Mouse (Mus musculus): ENCODE measurements around the gene E2f1. TPM values are rescaled to one million over a fixed set of nuclear protein-coding genes. Genes with fewer than 3 reads are reported as not detected.

E2f1 gene
- 10 to 100 TPM; 20.5 to 23.3 TPM for total RNA-seq (2021)
- long read RNA-seq, experiment 1, transcript E2f1-201 (7 exons, 2,755 nt) = minor isoform, 13 of 63 reads
- long read RNA-seq, experiment 1, transcript E2f1-202 (7 exons, 2,732 nt) = major isoform, 41 of 63 reads
- long read RNA-seq, experiment 1, partial matches to known transcripts = 5 of 63 reads
- long read RNA-seq, experiment 1, other reads (novel, unspliced or antisense) = 4 of 63 reads
- long read RNA-seq, experiment 2, transcript E2f1-202 (7 exons, 2,732 nt) = major isoform, 58 of 94 reads
- long read RNA-seq, experiment 2, transcript E2f1-201 (7 exons, 2,755 nt) = minor isoform, 14 of 94 reads
- long read RNA-seq, experiment 2, partial matches to known transcripts = 10 of 94 reads
- long read RNA-seq, experiment 2, other reads (novel, unspliced or antisense) = 12 of 94 reads

GRCm38 (mm10) chr2:154569836-154570286, at the start of gene E2f1:
TSS of gene E2f1 (minus strand) at chr2:154569892.
- DNase-seq (ENCODE audit: low spot score in 2 of 2) = peak; percentile 91

- no peak for DNase-seq (ENCODE audit: low spot score in 2 of 2)
Observed at GRCm38 (mm10) chr2:154617061-154617460, 47.4 kb upstream of the E2f1 start.

- DNase-seq (ENCODE audit: low spot score in 2 of 2) = no peak
Observed at GRCm38 (mm10) chr2:154615674-154616073, 46.0 kb upstream of the E2f1 start.

GRCm38 (mm10) chr2:154614841-154615576, 45.3 kb upstream of the E2f1 start:
- DNase-seq (ENCODE audit: low spot score in 2 of 2) = no peak

- peak; percentile 79 to 83 for DNase-seq (ENCODE audit: low spot score in 2 of 2)
Observed at GRCm38 (mm10) chr2:154613118-154614115, 43.7 kb upstream of the E2f1 start, which contains the start of the genes Zfp341 and 4930519P11Rik. TSS of gene Zfp341 (plus strand) at chr2:154613297. TSS of gene 4930519P11Rik (minus strand) at chr2:154613437.

- no peak for DNase-seq (ENCODE audit: low spot score in 2 of 2)
Observed at GRCm38 (mm10) chr2:154609050-154609767, 39.5 kb upstream of the E2f1 start.

- DNase-seq (ENCODE audit: low spot score in 2 of 2) = no peak
Observed at GRCm38 (mm10) chr2:154606965-154607364, 37.3 kb upstream of the E2f1 start.

GRCm38 (mm10) chr2:154604156-154604555, 34.5 kb upstream of the E2f1 start:
- DNase-seq (ENCODE audit: low spot score in 2 of 2) = no peak

- DNase-seq (ENCODE audit: low spot score in 2 of 2) = peak; percentile 90 to 96
Observed at GRCm38 (mm10) chr2:154603638-154604153, 34.0 kb upstream of the E2f1 start, which contains the start of gene Pxmp4. TSS of gene Pxmp4 (minus strand) at chr2:154603708.

- DNase-seq (ENCODE audit: low spot score in 2 of 2) = no peak
Observed at GRCm38 (mm10) chr2:154603007-154603637, 33.4 kb upstream of the E2f1 start.

- no peak for DNase-seq (ENCODE audit: low spot score in 2 of 2)
Observed at GRCm38 (mm10) chr2:154601324-154601723, 31.6 kb upstream of the E2f1 start.

- no peak for DNase-seq (ENCODE audit: low spot score in 2 of 2)
Observed at GRCm38 (mm10) chr2:154600586-154600985, 30.9 kb upstream of the E2f1 start.

GRCm38 (mm10) chr2:154597399-154597798, 27.7 kb upstream of the E2f1 start:
- DNase-seq (ENCODE audit: low spot score in 2 of 2) = no peak

- DNase-seq (ENCODE audit: low spot score in 2 of 2) = no peak
Observed at GRCm38 (mm10) chr2:154595775-154596174, 26.1 kb upstream of the E2f1 start.

GRCm38 (mm10) chr2:154593025-154593424, 23.3 kb upstream of the E2f1 start:
- DNase-seq (ENCODE audit: low spot score in 2 of 2) = no peak

GRCm38 (mm10) chr2:154591239-154591638, 21.5 kb upstream of the E2f1 start:
- no peak for DNase-seq (ENCODE audit: low spot score in 2 of 2)

GRCm38 (mm10) chr2:154589051-154589450, 19.4 kb upstream of the E2f1 start:
- DNase-seq (ENCODE audit: low spot score in 2 of 2) = no peak

GRCm38 (mm10) chr2:154586405-154586804, 16.7 kb upstream of the E2f1 start:
- no peak for DNase-seq (ENCODE audit: low spot score in 2 of 2)

GRCm38 (mm10) chr2:154584931-154585601, 15.4 kb upstream of the E2f1 start:
- DNase-seq (ENCODE audit: low spot score in 2 of 2) = no peak
